16 mouse cellular contexts compared by ENCODE assay signal in the genomic region with DNA sequence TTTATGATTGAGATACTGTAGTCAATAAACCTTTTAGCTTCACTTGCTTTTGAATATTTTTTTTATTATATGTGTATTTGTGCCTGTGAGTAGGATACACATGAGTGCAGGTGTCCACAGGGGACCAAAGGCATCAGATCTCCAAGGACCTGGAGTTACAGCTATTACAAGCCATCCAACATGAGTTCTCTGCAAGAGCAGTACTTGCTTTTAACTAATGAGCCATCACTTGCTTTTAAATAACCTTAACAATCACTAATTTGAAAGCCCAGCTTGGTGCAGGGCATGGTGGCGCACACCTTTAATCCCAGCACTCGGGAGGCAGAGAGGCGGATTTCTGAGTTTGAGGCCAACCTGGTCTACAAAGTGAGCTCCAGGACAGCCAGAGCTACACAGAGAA.
"Had no signal": no experiment of that assay in that cellular context is flagged by ENCODE, and none has a peak within 500 bp of the region (broad histone marks: within the 10 kb centered on the region; RNA-seq: fewer than 3 reads in every experiment).

No protein-coding gene starts in this region.

- H3K4me2 ChIP-seq: neural tube, embryonic 12.5 days; neural tube, embryonic 15.5 days; stomach, embryonic 15.5 days had no signal

- H3K27me3 ChIP-seq: neural tube, embryonic 12.5 days; neural tube, embryonic 15.5 days; stomach, embryonic 15.5 days had no signal

- H3K27ac ChIP-seq: neural tube, embryonic 12.5 days; neural tube, embryonic 15.5 days; stomach, embryonic 15.5 days; stomach, postnatal 0 days had no signal

- H3K36me3 ChIP-seq: stomach, embryonic 15.5 days had no signal

- H3K9me3 ChIP-seq: neural tube, embryonic 12.5 days; neural tube, embryonic 15.5 days; stomach, embryonic 15.5 days had no signal

- DNase-seq: retina, postnatal 1 day; right cerebral cortex, adult 18-20 months; right cerebral cortex, postnatal 14 days; right cerebral cortex, postnatal 25 days; right cerebral cortex, postnatal 4 days; spleen, adult 18-20 months; thymus, adult 18-20 months; thymus, adult 2 months; thymus, postnatal 14 days; thymus, postnatal 25 days; thymus, postnatal 36 days; thymus, postnatal 4 days had no signal

- H3K4me3 ChIP-seq: neural tube, embryonic 12.5 days; neural tube, embryonic 15.5 days; stomach, embryonic 15.5 days had no signal

- H3K9ac ChIP-seq: neural tube, embryonic 12.5 days; neural tube, embryonic 15.5 days; stomach, embryonic 15.5 days had no signal
